Mouse (Mus musculus) MEL (cell line): ENCODE results near the gene Ntn1. TPM values are rescaled to one million over a fixed set of nuclear protein-coding genes. Genes with fewer than 3 reads are reported as not detected.

Experiments used
- DNase-seq: peaks from one replicate; pipeline ENCODE4 v3.0.0; 2011; ENCODE audit warnings: low read depth, low spot score
- H3K27ac ChIP-seq: 2 replicates; pipeline ENCODE4 v1.5.1; 2012; ENCODE audit warnings: low read depth, mild to moderate bottlenecking, control low read depth, low read length, moderate library complexity; ENCODE audit not compliant: control insufficient read depth
- H3K27me3 ChIP-seq, 2 experiments: fragments of 150-350 bp in 1 of 2; sonication (generic) in 1 of 2; 2 replicates each; pipeline ENCODE4 v1.6.1; 2012; ENCODE audit warnings: low read length in 2 of 2, mild to moderate bottlenecking in 2 of 2, improper control_type of control experiment in 1 of 2, moderate library complexity in 1 of 2; ENCODE audit not compliant: insufficient read depth in 2 of 2, control insufficient read depth in 1 of 2
- H3K36me3 ChIP-seq, 2 experiments: 2 replicates each; pipeline ENCODE4 v1.6.1; 2012 to 2014; ENCODE audit warnings: low read length in 2 of 2, improper control_type of control experiment in 1 of 2, inconsistent platforms in 1 of 2, mild to moderate bottlenecking in 1 of 2; ENCODE audit not compliant: insufficient read depth in 2 of 2, control insufficient read depth in 1 of 2
- H3K4me1 ChIP-seq, 2 experiments: fragments of 150-350 bp in 1 of 2; sonication (generic) in 1 of 2; 2 replicates each; pipeline ENCODE4 v1.6.1; 2012; ENCODE audit warnings: low read length in 2 of 2, improper control_type of control experiment in 1 of 2, mild to moderate bottlenecking in 1 of 2; ENCODE audit not compliant: insufficient read depth in 2 of 2, control insufficient read depth in 1 of 2
- H3K4me3 ChIP-seq, 2 experiments: fragments of 150-350 bp in 1 of 2; sonication (generic) in 1 of 2; 2 replicates each; pipeline ENCODE4 v1.5.1; 2012; ENCODE audit warnings: low read depth in 2 of 2, low read length in 2 of 2, mild to moderate bottlenecking in 2 of 2, moderate library complexity in 2 of 2, control low read depth in 1 of 2, improper control_type of control experiment in 1 of 2; ENCODE audit not compliant: control insufficient read depth in 1 of 2, insufficient read depth in 1 of 2
- H3K79me2 ChIP-seq: 2 replicates; pipeline ENCODE4 v1.6.1; 2012; ENCODE audit warnings: mild to moderate bottlenecking, low read length, moderate library complexity; ENCODE audit not compliant: control insufficient read depth, poor library complexity, insufficient read depth
- H3K9ac ChIP-seq: 2 replicates; pipeline ENCODE4 v1.6.1; 2012; ENCODE audit warnings: low read depth, mild to moderate bottlenecking, control low read depth, low read length, moderate library complexity; ENCODE audit not compliant: control insufficient read depth, poor library complexity, severe bottlenecking
- H3K9me3 ChIP-seq: fragments of 150-350 bp; sonication (generic); replicated peaks from 2 replicates; pipeline ENCODE4 v1.6.1; 2012; ENCODE audit warnings: mild to moderate bottlenecking, low read length, improper control_type of control experiment, moderate library complexity; ENCODE audit not compliant: insufficient read depth
- CHD1 ChIP-seq: IDR thresholded peaks from 2 replicates; pipeline ENCODE4 v1.6.1; 2012; ENCODE audit warnings: low read depth, mild to moderate bottlenecking, inconsistent platforms, low read length, improper control_type of control experiment
- HCFC1 ChIP-seq: IDR thresholded peaks from 2 replicates; pipeline ENCODE4 v1.6.1; 2012; ENCODE audit warnings: low read depth, mild to moderate bottlenecking, inconsistent platforms, low read length, improper control_type of control experiment, moderate library complexity
- KAT2A ChIP-seq: conservative IDR thresholded peaks from 2 replicates; pipeline ENCODE4 v1.6.1; 2012; ENCODE audit warnings: low read depth, low read length, improper control_type of control experiment, inconsistent platforms
- MAFK ChIP-seq: IDR thresholded peaks from 2 replicates; pipeline ENCODE4 v1.6.1; 2011; ENCODE audit warnings: low read depth, mild to moderate bottlenecking, low read length, improper control_type of control experiment, borderline replicate concordance
- MYB ChIP-seq: IDR thresholded peaks from 2 replicates; pipeline ENCODE4 v1.6.1; 2011; ENCODE audit warnings: mild to moderate bottlenecking, low read depth, low read length, improper control_type of control experiment
- RAD21 ChIP-seq: IDR thresholded peaks from 2 replicates; pipeline ENCODE4 v1.6.1; 2011; ENCODE audit warnings: mild to moderate bottlenecking, low read depth, low read length, improper control_type of control experiment
- SIN3A ChIP-seq: IDR thresholded peaks from 2 replicates; pipeline ENCODE4 v1.6.1; 2012; ENCODE audit warnings: low read length, improper control_type of control experiment, inconsistent platforms
- TAL1 ChIP-seq: IDR thresholded peaks from 2 replicates; pipeline ENCODE4 v1.6.1; 2012; ENCODE audit warnings: mild to moderate bottlenecking, inconsistent platforms, low read length, moderate library complexity, mixed read lengths
- TBP ChIP-seq: IDR thresholded peaks from 2 replicates; pipeline ENCODE4 v1.8.0; 2011; ENCODE audit warnings: low read depth, low read length, improper control_type of control experiment
- TCF12 ChIP-seq: IDR thresholded peaks from 2 replicates; pipeline ENCODE4 v1.6.1; 2014; ENCODE audit warnings: low read depth, mild to moderate bottlenecking, inconsistent platforms, low read length, improper control_type of control experiment, moderate library complexity
- USF1 ChIP-seq: IDR thresholded peaks from 2 replicates; pipeline ENCODE4 v1.6.1; 2014; ENCODE audit warnings: low read depth, mild to moderate bottlenecking, inconsistent platforms, low read length, improper control_type of control experiment, moderate library complexity
- USF2 ChIP-seq, 2 experiments: IDR thresholded peaks; 2 replicates each; pipeline ENCODE4 v1.6.1; 2011 to 2012; ENCODE audit warnings: improper control_type of control experiment in 2 of 2, low read length in 2 of 2, borderline replicate concordance in 1 of 2, inconsistent platforms in 1 of 2, low read depth in 1 of 2, mild to moderate bottlenecking in 1 of 2; ENCODE audit not compliant: insufficient read depth in 1 of 2
- ZC3H11A ChIP-seq: IDR thresholded peaks from 2 replicates; pipeline ENCODE4 v1.6.1; 2012; ENCODE audit warnings: low read depth, mild to moderate bottlenecking, inconsistent platforms, low read length, improper control_type of control experiment
- ZMIZ1 ChIP-seq: IDR thresholded peaks from 2 replicates; pipeline ENCODE4 v1.6.1; 2012; ENCODE audit warnings: low read depth, mild to moderate bottlenecking, inconsistent platforms, low read length, improper control_type of control experiment, moderate library complexity
- polyA plus RNA-seq, 2 experiments: library from polyadenylated mRNA; stranded (reverse) in 1 of 2; unstranded in 1 of 2; fragments of >175 nt in 1 of 2; fragments of >200 nt in 1 of 2; gene quantifications; 2 replicates each; pipeline versions ENCODE4 v1.2.1 to v1.2.4; 2012; ENCODE audit warnings: low replicate concordance in 2 of 2, low read depth in 1 of 2; ENCODE audit not compliant: insufficient read length in 2 of 2, insufficient read depth in 1 of 2, missing spikeins in 1 of 2
- total RNA-seq: library from RNA; depleted of rRNA; stranded (reverse); fragments of 300-350 nt; gene quantifications from 2 replicates; pipeline ENCODE4 v1.2.3, GENCODE M21; 2012

Gene Ntn1
- total and polyA plus RNA-seq, 3 experiments, result not detected

DNA sequence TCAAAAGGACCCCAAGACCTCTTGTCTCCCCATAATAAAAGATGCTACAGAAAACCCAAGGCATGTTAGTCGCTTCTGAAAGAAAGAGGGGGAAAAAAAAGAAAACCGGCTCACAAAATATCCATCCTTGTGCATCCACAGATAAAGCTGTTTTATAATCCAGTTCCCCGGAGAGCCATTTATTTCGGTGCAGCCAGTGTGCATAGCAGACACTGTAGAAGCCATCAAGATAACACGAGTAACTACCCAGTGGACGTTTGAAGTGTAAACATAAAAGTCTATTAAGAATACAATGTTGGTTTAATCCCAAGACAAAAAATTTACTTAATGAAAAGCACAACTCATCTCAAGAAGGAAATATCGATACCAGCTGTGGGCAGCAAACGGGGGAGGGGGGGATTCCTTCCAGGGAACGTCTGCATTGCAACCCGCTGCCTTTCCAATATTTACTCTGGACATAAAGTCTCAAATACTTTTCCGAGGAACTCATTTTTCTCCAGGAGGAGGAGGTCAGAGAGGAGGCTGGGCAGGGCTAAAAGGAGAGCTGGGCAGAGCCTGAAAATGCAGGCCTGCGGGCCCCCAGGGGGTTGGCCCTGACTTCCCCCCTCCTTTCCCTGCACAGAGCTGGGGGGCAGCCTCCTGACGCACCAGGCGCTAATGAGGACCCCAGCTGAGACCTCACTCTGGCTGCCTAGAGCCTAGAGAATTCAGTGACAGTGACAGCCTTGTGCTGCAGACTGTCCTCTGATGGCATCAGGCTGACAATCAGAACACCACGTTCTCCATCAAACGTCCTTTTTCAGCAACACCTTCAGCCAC lies 21.5 kb downstream of the Ntn1 start:
- H3K9me3 ChIP-seq, result no peaks in the 10 kb centered on the region
- no peak overlapping the region for H3K4me3 ChIP-seq
- no peaks in the 10 kb centered on the region for H3K36me3 ChIP-seq
- no peak overlapping the region for H3K9ac ChIP-seq
- no peak for DNase-seq
- H3K27me3 ChIP-seq, result peaks cover 0 to 3% of the 10 kb centered on the region in 2 experiments; a peak in 2 of 4 replicates
- TF ChIP-seq MAFK (no peak), TBP (no peak), KAT2A (no peak), USF1 (no peak), SIN3A (no peak), RAD21 (no peak), MYB (no peak), TCF12 (no peak), HCFC1 (no peak)
- H3K27ac ChIP-seq, result no peak overlapping the region
- H3K4me1 ChIP-seq, result no peaks in the 10 kb centered on the region
- no peaks in the 10 kb centered on the region; the same call in 1 of the 2 replicates for H3K79me2 ChIP-seq

GRCm38 (mm10) chr11:68378419-68378818 lies 22.2 kb downstream of the Ntn1 start:
- no peak for DNase-seq
- Histone ChIP-seq H3K36me3 (no peaks in the 10 kb centered on the region), H3K27ac (no peak overlapping the region)
- no peak for TF ChIP-seq ZMIZ1
- no peak for TF ChIP-seq USF2 (IDR thresholded peaks at IDR 0.05; ENCODE audit: borderline replicate concordance in 1 of 2, insufficient read depth in 1 of 2, low read depth in 1 of 2, low read length in 2 of 2)
- no peak for TF ChIP-seq CHD1
- TF ChIP-seq TAL1, result no peak
- TF ChIP-seq TBP, result no peak
- TF ChIP-seq ZC3H11A, result no peak
- TF ChIP-seq, all 39 proteins: peak for 0
- Histone ChIP-seq H3K4me3 (no peak overlapping the region), H3K4me1 (no peaks in the 10 kb centered on the region), H3K9ac (no peak overlapping the region), H3K79me2 (no peaks in the 10 kb centered on the region; the same call in 1 of the 2 replicates), H3K9me3 (no peaks in the 10 kb centered on the region), H3K27me3 (peaks cover 0 to 1% of the 10 kb centered on the region in 2 experiments; a peak in 2 of 4 replicates)
